Mouse (Mus musculus): Measurements from ENCODE around the gene Msmp. TPM values are rescaled to one million over a fixed set of nuclear protein-coding genes. Genes with fewer than 3 reads are reported as not detected.

The Msmp gene
- polyA plus RNA-seq, 1 experiment: not detected

- no peak overlapping the region for H3K9ac ChIP-seq (ENCODE audit: low read depth, poor library complexity, severe bottlenecking)
- peaks cover 3% of the 10 kb centered on the region for H3K4me1 ChIP-seq (ENCODE audit: control insufficient read depth, insufficient read depth, low read length)
- H3K27ac ChIP-seq (ENCODE audit: insufficient read depth, low read length): no peak overlapping the region
- peaks cover 41% of the 10 kb centered on the region for H3K36me3 ChIP-seq (ENCODE audit: control insufficient read depth, insufficient read depth, low read length, poor library complexity, severe bottlenecking)
- H3K27me3 ChIP-seq (ENCODE audit: control insufficient read depth, insufficient read depth, low read length, poor library complexity, severe bottlenecking): no peaks in the 10 kb centered on the region
- no peak overlapping the region for H3K4me3 ChIP-seq (ENCODE audit: low read depth, low read length)
- no peaks in the 10 kb centered on the region for H3K9me3 ChIP-seq (replicated peaks; ENCODE audit: control insufficient read depth, insufficient read depth, low read length, poor library complexity, severe bottlenecking)
- TF ChIP-seq EP300 (IDR thresholded peaks at IDR 0.05; ENCODE audit: insufficient read depth, low read depth, low read length): no peak
- TF ChIP-seq POLR2A (IDR thresholded peaks at IDR 0.05; ENCODE audit: insufficient read depth, low read length): no peak
Observed at GRCm38 (mm10) chr4:43533270-43533669, 51.0 kb downstream of the Msmp start.

Other genes with a start within 250 kb of the Msmp start
- gene Rusc2, start 202.5 kb downstream of the Msmp start, polyA plus RNA-seq (2011; ENCODE audit: insufficient read depth, insufficient read length, low read depth, missing spikeins): 24.9 and 27.0 TPM in 2 replicates
- 2.1 and 2.4 TPM in 2 replicates for gene Fam166b, start 155.4 kb downstream of the Msmp start, polyA plus RNA-seq (2011; ENCODE audit: insufficient read depth, insufficient read length, low read depth, missing spikeins)
- gene Tesk1, start 142.6 kb downstream of the Msmp start, polyA plus RNA-seq (2011; ENCODE audit: insufficient read depth, insufficient read length, low read depth, missing spikeins): 12.6 and 14.9 TPM in 2 replicates
- gene Cd72, start 129.9 kb downstream of the Msmp start, polyA plus RNA-seq (2011; ENCODE audit: insufficient read depth, insufficient read length, low read depth, missing spikeins): not detected in 2 replicates
- not detected in 2 replicates for gene Sit1, start 100.8 kb downstream of the Msmp start, polyA plus RNA-seq (2011; ENCODE audit: insufficient read depth, insufficient read length, low read depth, missing spikeins)
- 16.5 and 17.8 TPM in 2 replicates for gene Ccdc107, start 91.6 kb downstream of the Msmp start, polyA plus RNA-seq (2011; ENCODE audit: insufficient read depth, insufficient read length, low read depth, missing spikeins)
- 33.1 and 40.8 TPM in 2 replicates for gene Arhgef39, start 84.8 kb downstream of the Msmp start, polyA plus RNA-seq (2011; ENCODE audit: insufficient read depth, insufficient read length, low read depth, missing spikeins)
- gene Car9, start 77.5 kb downstream of the Msmp start, polyA plus RNA-seq (2011; ENCODE audit: insufficient read depth, insufficient read length, low read depth, missing spikeins): 0.61 and 0.75 TPM in 2 replicates
- 81.8 and 86.0 TPM in 2 replicates for gene Tpm2, start 60.7 kb downstream of the Msmp start, polyA plus RNA-seq (2011; ENCODE audit: insufficient read depth, insufficient read length, low read depth, missing spikeins)
- 24.0 and 24.4 TPM in 2 replicates for gene Creb3, start 22.2 kb downstream of the Msmp start, polyA plus RNA-seq (2011; ENCODE audit: insufficient read depth, insufficient read length, low read depth, missing spikeins)
- 92.5 and 97.2 TPM in 2 replicates for gene Tln1, start 21.8 kb downstream of the Msmp start, polyA plus RNA-seq (2011; ENCODE audit: insufficient read depth, insufficient read length, low read depth, missing spikeins)
- gene Rgp1, start 5.8 kb downstream of the Msmp start, polyA plus RNA-seq (2011; ENCODE audit: insufficient read depth, insufficient read length, low read depth, missing spikeins): 27.9 and 30.9 TPM in 2 replicates
- gene Gba2, start 5.6 kb downstream of the Msmp start, polyA plus RNA-seq (2011; ENCODE audit: insufficient read depth, insufficient read length, low read depth, missing spikeins): 6.6 and 8.9 TPM in 2 replicates
- gene Npr2, start 47.4 kb upstream of the Msmp start, polyA plus RNA-seq (2011; ENCODE audit: insufficient read depth, insufficient read length, low read depth, missing spikeins): 3.1 and 5.1 TPM in 2 replicates
- 0.50 and 0.97 TPM in 2 replicates for gene Spag8, start 69.1 kb upstream of the Msmp start, polyA plus RNA-seq (2011; ENCODE audit: insufficient read depth, insufficient read length, low read depth, missing spikeins)
- 30.1 and 33.4 TPM in 2 replicates for gene Hint2, start 72.0 kb upstream of the Msmp start, polyA plus RNA-seq (2011; ENCODE audit: insufficient read depth, insufficient read length, low read depth, missing spikeins)
- 4.5 and 5.0 TPM in 2 replicates for gene Tmem8b, start 84.5 kb upstream of the Msmp start, polyA plus RNA-seq (2011; ENCODE audit: insufficient read depth, insufficient read length, low read depth, missing spikeins)
- 0.19 and 0.55 TPM in 2 replicates for gene Fam221b, start 84.7 kb upstream of the Msmp start, polyA plus RNA-seq (2011; ENCODE audit: insufficient read depth, insufficient read length, low read depth, missing spikeins)
- gene Olfr70, start 116.3 kb upstream of the Msmp start, polyA plus RNA-seq (2011; ENCODE audit: insufficient read depth, insufficient read length, low read depth, missing spikeins): not detected in 2 replicates
- gene Olfr71, start 125.8 kb upstream of the Msmp start, polyA plus RNA-seq (2011; ENCODE audit: insufficient read depth, insufficient read length, low read depth, missing spikeins): not detected in 2 replicates
- not detected in 2 replicates for gene Hrct1, start 142.7 kb upstream of the Msmp start, polyA plus RNA-seq (2011; ENCODE audit: insufficient read depth, insufficient read length, low read depth, missing spikeins)
- gene Spaar, start 145.5 kb upstream of the Msmp start, polyA plus RNA-seq (2011; ENCODE audit: insufficient read depth, insufficient read length, low read depth, missing spikeins): 0.51 TPM in 1 of 2 replicates, not detected in the other
- not detected in 2 replicates for gene Olfr159, start 186.5 kb upstream of the Msmp start, polyA plus RNA-seq (2011; ENCODE audit: insufficient read depth, insufficient read length, low read depth, missing spikeins)
- not detected in 2 replicates for gene Olfr156, start 239.4 kb upstream of the Msmp start, polyA plus RNA-seq (2011; ENCODE audit: insufficient read depth, insufficient read length, low read depth, missing spikeins)